Mouse (Mus musculus) midbrain, postnatal 0 days (tissue): ENCODE measurements around the gene Cnn2. TPM values are rescaled to one million over a fixed set of nuclear protein-coding genes. Genes with fewer than 3 reads are reported as not detected.

Experiments
- ATAC-seq: fragments of 200-750 bp; cut with Nextera tagmentation; 2 replicates; pipeline ENCODE4 v1.8.0; 2017; ENCODE audit warnings: moderate number of reproducible peaks, mild to moderate bottlenecking, moderate TSS enrichment, moderate library complexity; ENCODE audit not compliant: low FRiP score
- DNase-seq: peaks from one replicate; pipeline ENCODE4 v3.0.0-alpha.2; 2015; ENCODE audit warnings: low spot score
- H3K27ac ChIP-seq: fragments of 300-500 bp; sonication (generic); 2 replicates; pipeline ENCODE4 v1.5.1; 2014; ENCODE audit warnings: low read depth, mild to moderate bottlenecking, low read length, mixed read lengths
- H3K27me3 ChIP-seq: fragments of 300-500 bp; sonication (generic); 2 replicates; pipeline ENCODE4 v1.6.1; 2014; ENCODE audit warnings: low read length, control low read depth, mixed read lengths; ENCODE audit not compliant: insufficient read depth
- H3K36me3 ChIP-seq: fragments of 300-500 bp; sonication (generic); 2 replicates; pipeline ENCODE4 v1.6.1; 2014; ENCODE audit warnings: low read length, control low read depth, mixed read lengths; ENCODE audit not compliant: insufficient read depth
- H3K4me1 ChIP-seq: fragments of 300-500 bp; sonication (generic); 2 replicates; pipeline ENCODE4 v1.6.1; 2014; ENCODE audit warnings: mild to moderate bottlenecking, control low read depth, antibody characterized with exemption, low read length, mixed read lengths; ENCODE audit not compliant: insufficient read depth
- H3K4me2 ChIP-seq: fragments of 300-500 bp; sonication (generic); 2 replicates; pipeline ENCODE4 v1.6.1; 2014; ENCODE audit warnings: low read depth, mild to moderate bottlenecking, low read length, mixed read lengths; ENCODE audit not compliant: poor library complexity, severe bottlenecking
- H3K4me3 ChIP-seq: fragments of 300-500 bp; sonication (generic); 2 replicates; pipeline ENCODE4 v1.5.1; 2014; ENCODE audit warnings: low read depth, mild to moderate bottlenecking, low read length, moderate library complexity
- H3K9ac ChIP-seq: fragments of 300-500 bp; sonication (generic); replicated peaks from 2 replicates; pipeline ENCODE4 v1.6.1; 2014; ENCODE audit warnings: mild to moderate bottlenecking, low read length, moderate library complexity, mixed read lengths; ENCODE audit not compliant: poor library complexity, severe bottlenecking
- H3K9me3 ChIP-seq: fragments of 300-500 bp; sonication (generic); 2 replicates; pipeline ENCODE4 v1.6.1; 2016; ENCODE audit warnings: low read length, control low read depth
- CTCF ChIP-seq: IDR thresholded peaks from 2 replicates; pipeline ENCODE4 v1.5.1; 2016; ENCODE audit warnings: antibody characterized with exemption, mild to moderate bottlenecking
- WGBS: fragments of 180-500 bp; shearing (Covaris S2); extraction: QIAGEN DNeasy Blood & Tissue Kit; methylation state at CpG from one replicate; pipeline ENCODE4 v1.1.7; 2014; 5-methylcytosine and 5-hydroxymethylcytosine counted together
- polyA plus RNA-seq: library from polyadenylated mRNA; unstranded; fragments of >200 nt; fragmentation: Nextera tagmentation; extraction: Ambion mirVana; gene quantifications from 2 replicates; pipeline ENCODE4 v1.2.1, GENCODE M21; 2015
- total RNA-seq: library from RNA; depleted of rRNA; stranded (reverse); fragments of >200 nt; gene quantifications from 2 replicates; pipeline ENCODE4 v1.2.3, GENCODE M21; 2014

Gene Cnn2
- total and polyA plus RNA-seq, 2 experiments from 2014 or later = 12.6 to 19.5 TPM

DNA sequence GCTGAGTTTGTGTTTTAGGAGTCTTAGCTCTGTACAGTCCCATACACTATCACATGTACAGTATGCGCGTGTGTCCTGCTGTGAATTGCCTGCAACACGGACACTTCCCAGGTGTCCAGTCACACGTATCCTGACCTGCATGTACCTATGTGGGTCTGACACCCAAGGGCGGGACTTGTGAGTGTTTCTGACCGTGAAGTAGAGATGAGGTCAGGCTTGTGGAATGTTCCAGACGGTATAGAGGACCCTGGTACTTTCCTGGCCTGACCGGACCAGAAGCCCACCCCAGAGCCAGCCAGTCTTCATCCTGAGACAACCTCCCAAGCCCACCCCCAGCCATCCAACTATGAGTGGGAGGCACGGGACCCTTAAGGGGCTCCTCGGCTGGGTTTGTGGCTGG lies 27.2 kb downstream of the Cnn2 start:
- Histone ChIP-seq H3K4me2 (no peak overlapping the region), H3K36me3 (peaks cover 7% of the 10 kb centered on the region; the same call in 1 of the 2 replicates), H3K9me3 (peaks cover 12% of the 10 kb centered on the region), H3K4me3 (no peak overlapping the region), H3K4me1 (no peaks in the 10 kb centered on the region), H3K27ac (no peak overlapping the region), H3K9ac (no peak overlapping the region), H3K27me3 (peaks cover 27% of the 10 kb centered on the region)
- 85% methylated on average over 10 of the region's 10 CpGs for WGBS
- no peak for DNase-seq
- no peak for ATAC-seq
- no peak for TF ChIP-seq CTCF

DNA sequence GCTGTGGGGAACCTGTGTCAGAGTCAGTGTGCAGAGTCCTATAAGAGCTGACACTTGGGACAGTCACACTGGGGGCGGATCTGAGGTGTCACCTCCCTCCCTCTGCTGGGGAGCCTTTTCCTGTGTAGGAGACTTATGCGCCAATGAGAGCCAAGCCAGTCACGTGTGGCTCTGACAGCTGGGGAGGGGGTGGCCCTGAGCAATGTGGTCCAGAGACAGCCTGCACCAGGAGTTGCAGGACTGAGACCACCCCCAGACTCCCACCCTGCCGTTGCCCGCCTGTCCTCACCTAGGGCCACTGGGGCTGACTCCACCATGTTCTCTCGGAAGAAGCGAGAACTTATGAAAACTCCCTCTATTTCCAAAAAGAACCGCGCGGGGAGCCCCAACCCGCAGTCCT lies 28.1 kb downstream of the Cnn2 start, which contains the start of gene Arhgap45:
Gene Arhgap45 (plus strand): TSS at position 143 of the 400 bp plus-strand sequence.
- WGBS = 69% methylated on average over 11 of the region's 11 CpGs
- no peak within 1 kb of the TSS for H3K4me3 ChIP-seq
- ATAC-seq (no peak), DNase-seq (no peak)
- peaks cover 7% of the 10 kb centered on the region; the same call in 1 of the 2 replicates for H3K36me3 ChIP-seq
- no peak within 1 kb of the TSS for H3K4me2 ChIP-seq
- no peaks in the 10 kb centered on the region for H3K4me1 ChIP-seq
- no peak within 1 kb of the TSS for H3K9ac ChIP-seq
- H3K27me3 ChIP-seq = peaks cover 27% of the 10 kb centered on the region
- H3K9me3 ChIP-seq = 0 out of 2 replicates have a peak, but pooled peaks cover 5% of the 10 kb centered on the region
- no peak within 1 kb of the TSS for H3K27ac ChIP-seq
- TF ChIP-seq CTCF = no peak

DNA sequence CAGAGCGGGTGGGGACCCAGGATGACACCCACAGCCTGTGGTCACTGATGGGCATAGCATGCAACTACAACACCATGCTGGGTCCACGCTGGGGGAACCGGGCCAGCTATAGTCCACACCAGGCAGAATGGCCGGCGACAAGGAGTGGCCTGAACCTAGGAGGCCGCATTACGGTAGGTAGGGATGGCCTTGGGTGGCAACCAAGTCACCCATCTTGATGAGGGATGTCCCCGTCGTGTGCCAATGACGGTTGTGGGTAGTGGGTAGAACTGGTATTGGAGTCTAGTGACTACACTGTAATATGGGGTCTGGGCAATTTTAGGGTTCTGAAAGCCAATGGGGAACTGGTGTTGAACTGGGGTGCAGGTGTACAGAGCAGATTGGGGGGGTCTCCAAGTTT lies 28.5 kb downstream of the Cnn2 start:
- Histone ChIP-seq H3K27me3 (peaks cover 27% of the 10 kb centered on the region), H3K4me1 (no peaks in the 10 kb centered on the region), H3K27ac (no peak overlapping the region), H3K9ac (no peak overlapping the region), H3K9me3 (0 out of 2 replicates have a peak, but pooled peaks cover 1% of the 10 kb centered on the region), H3K36me3 (0 out of 2 replicates have a peak, but pooled peaks cover 3% of the 10 kb centered on the region), H3K4me2 (no peak overlapping the region), H3K4me3 (no peak overlapping the region)
- no peak for TF ChIP-seq CTCF
- ATAC-seq = no peak
- DNase-seq = no peak
- WGBS = 92% methylated on average over 10 of the region's 10 CpGs

DNA sequence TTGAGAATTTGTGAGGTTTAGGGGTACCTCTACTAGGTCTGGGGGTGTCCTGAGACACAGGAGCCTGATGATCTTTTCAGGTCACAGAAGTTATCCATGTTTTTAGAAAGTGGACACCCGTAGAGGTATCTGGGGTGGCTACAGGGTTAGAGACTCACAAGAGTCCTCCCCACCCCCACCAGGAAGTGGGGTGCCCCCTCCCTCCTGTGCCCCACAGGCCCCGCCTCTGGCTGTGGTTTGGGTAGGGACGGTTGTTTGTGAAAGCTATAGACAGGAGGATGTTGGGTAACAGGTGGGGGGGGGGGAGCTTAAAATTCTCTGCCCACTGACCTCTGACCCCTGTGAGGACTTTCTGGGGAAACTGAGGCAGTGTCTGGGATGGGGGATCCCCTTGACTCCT lies 29.0 kb downstream of the Cnn2 start:
- DNase-seq (no peak), ATAC-seq (no peak)
- no peak for TF ChIP-seq CTCF
- H3K27ac ChIP-seq = no peak overlapping the region
- H3K9ac ChIP-seq = no peak overlapping the region
- H3K4me1 ChIP-seq = no peaks in the 10 kb centered on the region
- H3K9me3 ChIP-seq = no peaks in the 10 kb centered on the region
- no peak overlapping the region for H3K4me2 ChIP-seq
- peaks cover 27% of the 10 kb centered on the region for H3K27me3 ChIP-seq
- no peaks in the 10 kb centered on the region for H3K36me3 ChIP-seq
- 78% methylated on average over 3 of the region's 3 CpGs for WGBS
- H3K4me3 ChIP-seq = no peak overlapping the region

DNA sequence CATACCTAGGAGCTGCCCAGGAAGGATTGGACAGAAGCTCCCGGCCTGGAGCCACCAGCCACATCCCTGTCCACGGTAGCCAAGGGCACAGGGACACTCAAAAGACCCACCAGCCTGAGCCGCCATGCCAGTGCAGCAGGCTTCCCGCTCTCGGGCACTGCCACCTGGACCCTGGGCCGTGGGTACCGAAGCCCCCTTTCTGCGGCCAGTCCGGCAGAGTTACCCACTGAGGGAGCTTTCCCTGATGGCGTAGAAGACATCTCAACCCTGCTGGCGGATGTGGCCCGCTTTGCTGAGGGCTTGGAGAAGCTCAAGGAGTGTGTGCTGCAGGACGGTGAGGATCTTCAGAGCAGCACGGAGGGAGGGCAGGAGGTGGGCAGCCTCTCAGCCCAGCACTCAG lies 29.4 kb downstream of the Cnn2 start:
- H3K27me3 ChIP-seq = peaks cover 27% of the 10 kb centered on the region
- WGBS = 82% methylated on average over 14 of the region's 14 CpGs
- DNase-seq = no peak
- no peak overlapping the region for H3K27ac ChIP-seq
- ATAC-seq = no peak
- no peaks in the 10 kb centered on the region for H3K9me3 ChIP-seq
- no peak overlapping the region for H3K9ac ChIP-seq
- H3K4me2 ChIP-seq = no peak overlapping the region
- H3K4me1 ChIP-seq = no peaks in the 10 kb centered on the region
- no peaks in the 10 kb centered on the region for H3K36me3 ChIP-seq
- no peak for TF ChIP-seq CTCF
- no peak overlapping the region for H3K4me3 ChIP-seq

DNA sequence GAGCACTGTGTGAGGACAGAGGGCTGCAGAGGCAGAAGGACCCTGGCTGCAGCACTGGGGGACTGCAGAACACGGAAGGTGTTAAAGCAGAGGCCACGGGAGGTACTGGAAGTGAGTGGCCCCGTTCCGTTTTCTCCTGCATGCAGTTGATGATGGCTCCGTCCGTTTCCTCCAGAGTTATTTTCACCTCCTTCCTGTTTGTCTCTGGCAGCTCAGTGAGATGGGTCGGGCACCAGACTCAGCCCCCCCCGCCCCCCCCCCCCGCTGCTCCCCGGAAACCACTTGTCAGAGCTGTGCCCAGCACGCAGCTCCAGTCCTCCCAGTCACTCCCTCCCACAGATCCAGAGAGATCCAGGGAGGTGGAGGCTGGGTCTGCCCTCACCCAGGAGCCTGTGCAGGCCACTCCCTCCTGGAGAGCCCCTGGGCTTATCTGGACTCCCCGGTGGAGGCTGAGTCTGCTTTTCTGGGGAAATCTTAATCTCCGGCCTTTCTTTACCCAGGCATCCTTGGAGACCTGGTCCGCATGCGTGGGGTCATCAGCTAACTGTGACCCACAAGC lies 30.4 kb downstream of the Cnn2 start:
- Histone ChIP-seq H3K9ac (no peak overlapping the region), H3K9me3 (no peaks in the 10 kb centered on the region), H3K36me3 (no peaks in the 10 kb centered on the region), H3K4me3 (no peak overlapping the region), H3K4me1 (no peaks in the 10 kb centered on the region), H3K27ac (no peak overlapping the region), H3K27me3 (peaks cover 17% of the 10 kb centered on the region), H3K4me2 (no peak overlapping the region)
- 15% methylated on average over 12 of the region's 15 CpGs for WGBS
- ATAC-seq = no peak
- TF ChIP-seq CTCF = no peak
- DNase-seq = no peak
